Mouse (Mus musculus) layer of hippocampus, adult 2 months (tissue): ENCODE results near the gene Rhox12. TPM values are rescaled to one million over a fixed set of nuclear protein-coding genes. Genes with fewer than 3 reads are reported as not detected.

Experiments
- DNase-seq, 2 experiments: peaks; one replicate each; pipeline ENCODE4 v3.0.0; 2022; ENCODE audit warnings: low spot score in 2 of 2
- H3K27ac ChIP-seq: fragments of 200-600 bp; 2 replicates; pipeline ENCODE4 v1.8.1; 2022
- H3K4me3 ChIP-seq: fragments of 200-600 bp; 2 replicates; pipeline ENCODE4 v1.8.1; 2022; ENCODE audit warnings: mild to moderate bottlenecking
- CTCF ChIP-seq: fragments of 200-600 bp; conservative IDR thresholded peaks from 2 replicates; pipeline ENCODE4 v1.8.1; 2022; ENCODE audit warnings: antibody characterized with exemption, mild to moderate bottlenecking, moderate library complexity
- long read RNA-seq, 2 experiments: library from polyadenylated mRNA; stranded (forward); transcript quantifications; one replicate each; pipeline ENCODE4 v2.0.0; 2021; ENCODE audit warnings: borderline mapping rate in 2 of 2
- total RNA-seq, 2 experiments: library from RNA; stranded (reverse); gene quantifications; 2 replicates each; pipeline ENCODE4 v1.2.3; 2021

The Rhox12 gene
- not detected for total RNA-seq
- long read RNA-seq, experiment 1: 0 reads
- long read RNA-seq, experiment 2: 0 reads

DNA sequence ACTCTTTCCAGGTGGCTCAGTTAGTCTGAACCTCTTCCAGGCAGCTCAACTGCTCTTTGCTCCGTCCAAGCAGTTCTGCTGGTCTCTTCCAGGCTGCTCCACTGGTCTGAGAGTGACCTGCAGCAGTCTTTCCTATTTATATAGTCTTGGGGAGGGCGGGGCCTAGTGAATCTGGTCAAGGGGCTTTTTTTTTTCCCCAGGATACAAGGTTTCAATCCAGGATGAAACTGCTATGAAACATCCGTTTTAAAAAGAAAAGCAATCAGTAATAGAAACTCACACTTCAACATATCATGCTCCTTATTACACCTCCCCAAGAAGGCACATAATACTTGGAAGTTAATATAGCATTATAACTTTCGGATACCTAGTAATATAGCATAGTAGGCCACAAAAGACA lies at the start of gene Rhox12:
Rhox12 (minus strand) TSS at position 101 of the 400 bp plus-strand sequence.
- H3K4me3 ChIP-seq: no peak within 1 kb of the TSS
- no peak for TF ChIP-seq CTCF
- H3K27ac ChIP-seq: no peak within 1 kb of the TSS
- DNase-seq: no peak

DNA sequence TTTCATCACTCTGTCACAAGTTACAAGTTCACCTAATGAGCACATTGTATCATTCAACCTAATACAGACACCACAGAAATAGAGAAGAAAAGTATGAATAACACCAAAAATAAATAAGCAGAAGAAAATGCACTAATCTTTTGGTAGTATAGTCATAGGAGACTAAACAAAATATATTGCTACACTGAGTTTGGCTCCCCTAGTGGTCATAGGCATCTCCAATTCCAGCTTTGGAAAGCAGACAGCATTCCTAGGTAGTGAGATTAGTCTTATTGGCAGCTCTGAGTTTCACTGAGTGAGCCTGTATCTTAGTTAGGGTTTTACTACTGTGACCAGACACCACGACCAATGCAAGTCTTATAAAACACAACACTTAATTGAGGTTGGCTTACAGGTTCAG lies 48.4 kb upstream of the Rhox12 start:
- no peak overlapping the region for H3K27ac ChIP-seq
- peak; percentile 57 for TF ChIP-seq CTCF
- no peak for DNase-seq

DNA sequence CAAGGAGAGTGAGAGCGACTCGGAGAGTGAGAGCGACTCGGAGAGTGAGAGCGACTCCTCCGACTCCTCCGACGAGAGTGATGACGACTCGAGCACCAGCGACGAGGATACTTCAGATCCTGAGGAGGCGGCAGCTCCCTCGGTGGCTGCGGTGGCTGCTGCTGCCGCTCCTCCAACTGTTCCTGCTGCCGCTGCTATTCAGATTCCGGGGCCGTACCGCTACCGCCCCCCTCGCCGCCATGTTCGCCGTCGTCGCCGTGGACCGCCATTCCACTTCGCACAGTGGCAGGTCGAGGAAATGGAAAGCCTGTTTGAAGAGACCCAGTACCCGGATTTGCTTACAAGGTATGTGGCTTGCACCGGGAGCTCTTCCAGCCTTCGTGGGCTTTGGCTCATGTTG lies 10.8 kb upstream of the Rhox12 start:
- Histone ChIP-seq H3K27ac (no peak overlapping the region), H3K4me3 (no peak overlapping the region)
- TF ChIP-seq CTCF: no peak
- DNase-seq: no peak

More for the DNA sequence above, 48.4 kb upstream of the Rhox12 start:
- no peak overlapping the region for H3K4me3 ChIP-seq

DNA sequence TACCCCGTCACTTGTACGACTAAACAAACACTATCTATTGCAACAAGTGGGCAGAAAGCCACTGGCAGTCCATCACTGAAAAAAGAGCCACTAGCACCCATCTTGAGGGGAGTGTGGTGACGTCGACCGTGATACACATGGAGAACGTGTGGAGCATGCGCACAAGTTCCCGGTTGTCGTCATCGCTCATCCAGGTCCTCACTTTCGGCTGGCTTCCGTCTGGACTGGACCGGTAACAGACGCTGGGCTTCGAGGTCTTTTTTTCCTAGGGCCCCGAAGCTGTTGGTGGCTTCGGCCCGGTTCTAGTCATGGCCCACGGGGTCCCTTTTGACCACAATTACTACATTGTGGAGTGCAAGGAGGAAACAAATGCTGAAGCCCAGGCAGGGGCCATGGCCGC lies 10.3 kb upstream of the Rhox12 start, which contains the start of gene Rhox13:
Rhox13 (plus strand) TSS at position 238 of the 400 bp plus-strand sequence.
- Histone ChIP-seq H3K27ac (no peak within 1 kb of the TSS), H3K4me3 (no peak within 1 kb of the TSS)
- TF ChIP-seq CTCF: no peak
- DNase-seq: no peak

DNA sequence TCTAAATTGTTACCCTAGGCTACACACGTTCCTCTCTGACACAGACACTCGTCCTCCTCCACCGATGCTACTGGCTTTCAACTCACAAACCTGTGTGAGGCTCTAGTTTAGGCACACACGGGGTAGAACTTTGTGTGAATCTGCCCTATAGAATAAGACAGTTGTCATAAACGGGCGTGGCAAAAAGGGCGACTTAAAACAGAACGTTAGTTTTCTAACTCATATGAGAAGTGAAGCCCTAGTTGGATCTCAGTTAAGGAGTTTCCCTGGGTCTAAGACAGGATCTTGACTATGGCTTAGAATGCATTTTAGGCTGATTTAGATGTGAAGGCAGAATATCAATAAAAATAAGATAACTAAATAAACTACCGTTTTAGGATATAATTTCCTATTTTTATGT lies 25.7 kb downstream of the Rhox12 start, which contains the start of gene Rhox11:
Rhox11 (minus strand) TSS at position 101 of the 400 bp plus-strand sequence.
- TF ChIP-seq CTCF: no peak
- DNase-seq: no peak
- Histone ChIP-seq H3K4me3 (no peak within 1 kb of the TSS), H3K27ac (no peak within 1 kb of the TSS)

DNA sequence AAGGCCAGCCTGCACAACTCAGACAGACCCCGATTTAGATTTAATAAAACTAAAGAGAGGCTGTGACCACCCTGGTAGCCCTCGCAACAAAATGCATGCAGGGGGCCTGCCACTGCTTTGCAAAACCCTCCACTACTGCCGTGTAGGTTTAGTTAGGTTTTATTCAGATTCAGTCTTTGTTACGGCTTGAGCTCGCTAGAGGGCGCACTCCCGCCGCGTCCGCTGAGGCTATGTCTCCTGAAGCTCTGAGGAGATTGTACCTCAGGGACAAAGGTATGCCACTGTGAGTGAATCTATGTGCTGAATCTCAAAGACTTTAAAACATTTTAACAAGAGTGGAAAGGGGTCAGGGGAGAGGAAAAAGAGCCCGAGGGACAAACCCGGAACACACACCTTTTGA lies 26.5 kb downstream of the Rhox12 start:
- Histone ChIP-seq H3K27ac (no peak overlapping the region), H3K4me3 (no peak overlapping the region)
- peak; percentile 82 for TF ChIP-seq CTCF
- DNase-seq: peak; percentile 5 to 33

DNA sequence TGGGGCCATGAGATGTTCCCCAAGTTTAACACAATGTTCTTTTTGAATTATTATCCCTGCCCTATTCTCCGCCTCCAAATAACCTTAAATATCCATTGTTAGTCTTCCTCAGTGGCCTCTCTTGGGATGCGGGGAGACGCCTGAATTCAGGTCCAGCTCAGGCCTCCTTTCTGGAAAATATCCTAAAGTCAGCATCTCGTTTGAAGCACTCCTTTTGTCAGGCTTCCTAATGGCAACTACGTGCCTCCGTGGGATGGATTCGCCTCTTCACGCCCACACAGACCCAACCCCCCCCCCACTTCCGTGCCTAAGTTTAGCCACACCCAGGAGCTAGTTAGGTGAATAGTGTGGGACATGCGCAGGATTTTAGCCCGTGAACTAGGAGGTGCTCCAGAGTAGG lies 44.5 kb downstream of the Rhox12 start, which contains the start of gene Rhox10:
Rhox10 (plus strand) TSS at position 301 of the 400 bp plus-strand sequence.
- DNase-seq: no peak
- no peak for TF ChIP-seq CTCF
- no peak within 1 kb of the TSS for H3K27ac ChIP-seq
- H3K4me3 ChIP-seq: no peak within 1 kb of the TSS

DNA sequence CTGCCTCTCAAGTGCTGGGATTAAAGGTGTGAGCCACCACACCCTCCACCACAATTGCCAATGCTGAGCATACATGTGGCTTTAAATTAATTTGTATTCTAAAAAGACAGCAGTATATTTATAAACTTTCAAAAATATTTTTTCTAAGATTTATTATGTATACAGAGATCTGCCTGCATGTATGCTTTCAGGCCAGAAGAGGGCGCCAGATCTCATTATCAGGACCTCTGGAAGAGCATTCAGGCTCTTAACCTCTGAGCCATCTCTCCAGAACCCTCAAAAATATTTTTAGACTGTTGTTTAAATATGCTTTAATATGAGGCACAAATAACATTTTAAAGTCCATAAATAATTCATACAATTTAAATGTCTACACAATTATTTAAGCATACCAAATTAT lies 49.2 kb downstream of the Rhox12 start:
- TF ChIP-seq CTCF: peak; percentile 80
- DNase-seq: no peak

More for the DNA sequence above, 49.2 kb downstream of the Rhox12 start:
- H3K4me3 ChIP-seq: no peak overlapping the region
- H3K27ac ChIP-seq: no peak overlapping the region

Other genes starting within 250 kb of the Rhox12 start
- not detected for gene Rhox8, start 232.0 kb downstream of the Rhox12 start, total RNA-seq
- gene Rhox7b, start 213.7 kb downstream of the Rhox12 start, total RNA-seq: not detected
- not detected for gene Rhox9, start 209.1 kb downstream of the Rhox12 start, total RNA-seq
- not detected for gene Btg1-ps1, start 92.1 kb downstream of the Rhox12 start, total RNA-seq
- not detected for gene Btg1-ps2, start 67.8 kb downstream of the Rhox12 start, total RNA-seq
- not detected for gene Rhox10, start 44.4 kb downstream of the Rhox12 start, total RNA-seq
- not detected for gene Rhox11, start 25.8 kb downstream of the Rhox12 start, total RNA-seq
- not detected for gene Rhox13, start 10.3 kb upstream of the Rhox12 start, total RNA-seq
- gene Zbtb33, start 78.9 kb upstream of the Rhox12 start, total RNA-seq: 10 to 100 TPM; 23.0 to 24.7 TPM
- 10 to 100 TPM; 21.1 to 26.9 TPM for gene Tmem255a, start 141.5 kb upstream of the Rhox12 start, total RNA-seq
- gene Atp1b4, start 205.3 kb upstream of the Rhox12 start, total RNA-seq: not detected